10 mouse cellular contexts compared by ENCODE assay signal in genomic region chr2:85163311-85164047, GRCm38 (mm10). TPM values are rescaled to one million over a fixed set of nuclear protein-coding genes. Genes with fewer than 3 reads are reported as not detected.
DNase-seq lines count a peak whose midpoint lies in the region; ATAC-seq and TF ChIP-seq lines count a peak whose summit lies in the region.
"Had no signal": no experiment of that assay in that cellular context is flagged by ENCODE, and none has a peak within 500 bp of the region (broad histone marks: within the 10 kb centered on the region; RNA-seq: fewer than 3 reads in every experiment).

No protein-coding gene starts in this region.

- H3K27ac ChIP-seq in heart, embryonic 12.5 days (ENCODE audit: poor library complexity, severe bottlenecking) = no peak overlapping the region
- H3K27ac ChIP-seq in embryonic facial prominence, embryonic 11.5 days (replicated peaks; ENCODE audit: low read depth, low read length) = no peak overlapping the region
- H3K27ac ChIP-seq in kidney, postnatal 0 days = 0 out of 2 replicates have a peak overlapping the region, but pooled peaks have one; percentile 5
- no peak overlapping the region for H3K27ac ChIP-seq in hindbrain, embryonic 16.5 days (ENCODE audit: low read depth, low read length)
- H3K27ac ChIP-seq: heart, embryonic 13.5 days had no signal

- no peak overlapping the region for H3K9ac ChIP-seq in heart, embryonic 12.5 days
- no peak overlapping the region for H3K9ac ChIP-seq in embryonic facial prominence, embryonic 11.5 days (replicated peaks; ENCODE audit: low read length)
- H3K9ac ChIP-seq in kidney, postnatal 0 days (ENCODE audit: low read depth, low read length) = no peak overlapping the region
- H3K9ac ChIP-seq in hindbrain, embryonic 16.5 days (ENCODE audit: low read depth, low read length) = no peak overlapping the region
- H3K9ac ChIP-seq: heart, embryonic 13.5 days had no signal

- no peaks in the 10 kb centered on the region for H3K9me3 ChIP-seq in heart, embryonic 12.5 days (replicated peaks)
- no peaks in the 10 kb centered on the region for H3K9me3 ChIP-seq in embryonic facial prominence, embryonic 11.5 days (replicated peaks; ENCODE audit: control insufficient read depth, low read length)
- no peaks in the 10 kb centered on the region for H3K9me3 ChIP-seq in kidney, postnatal 0 days (replicated peaks; ENCODE audit: low read length)
- no peaks in the 10 kb centered on the region for H3K9me3 ChIP-seq in hindbrain, embryonic 16.5 days (ENCODE audit: control insufficient read depth, low read length)
- H3K9me3 ChIP-seq: heart, embryonic 13.5 days had no signal

- H3K4me3 ChIP-seq in heart, embryonic 12.5 days = no peak overlapping the region
- no peak overlapping the region for H3K4me3 ChIP-seq in embryonic facial prominence, embryonic 11.5 days (ENCODE audit: low read depth, low read length)
- H3K4me3 ChIP-seq in kidney, postnatal 0 days (replicated peaks; ENCODE audit: low read depth, low read length) = no peak overlapping the region
- no peak overlapping the region for H3K4me3 ChIP-seq in hindbrain, embryonic 16.5 days (ENCODE audit: low read length)
- H3K4me3 ChIP-seq: heart, embryonic 13.5 days had no signal

- DNase-seq in heart, postnatal 25 days (ENCODE audit: low spot score) = no peak
- peak; percentile 33 for DNase-seq in embryonic facial prominence, embryonic 11.5 days (ENCODE audit: low spot score)
- peak; percentile 65 for DNase-seq in kidney, postnatal 0 days (ENCODE audit: low spot score)
- DNase-seq in lung, postnatal 25 days (ENCODE audit: low spot score) = peak; percentile 12

- 0 out of 2 replicates have a peak, but pooled peaks have one; percentile 36 for ATAC-seq in heart, embryonic 12.5 days (ENCODE audit: insufficient number of reproducible peaks, low FRiP score)
- ATAC-seq in embryonic facial prominence, embryonic 11.5 days (replicated peaks; ENCODE audit: insufficient number of reproducible peaks, low FRiP score, low TSS enrichment, low read depth) = 0 out of 2 replicates have a peak, but pooled peaks have one; percentile 25
- no peak; the same call in 1 of the 2 replicates for ATAC-seq in kidney, postnatal 0 days (replicated peaks; ENCODE audit: low FRiP score, low read depth)
- ATAC-seq in CD4-positive, CD25-positive, alpha-beta regulatory T cell, adult 4 months = no peak
- ATAC-seq in megakaryocyte-erythroid progenitor cell, adult 5-6 weeks (replicated peaks; ENCODE audit: low FRiP score, low TSS enrichment, poor library complexity, severe bottlenecking) = no peak
- no peak for ATAC-seq in hindbrain, embryonic 16.5 days

- intact Hi-C loops in heart, postnatal 25 days (cut with DNase I) = no loop called here

- H3K4me1 ChIP-seq in heart, embryonic 12.5 days (replicated peaks) = peaks cover 18% of the 10 kb centered on the region
- no peaks in the 10 kb centered on the region for H3K4me1 ChIP-seq in embryonic facial prominence, embryonic 11.5 days (ENCODE audit: control insufficient read depth, insufficient read depth, low read length)
- no peaks in the 10 kb centered on the region for H3K4me1 ChIP-seq in kidney, postnatal 0 days (replicated peaks; ENCODE audit: insufficient read depth, low read length)
- H3K4me1 ChIP-seq in hindbrain, embryonic 16.5 days (ENCODE audit: control insufficient read depth, insufficient read depth, low read depth, low read length) = peaks cover 6% of the 10 kb centered on the region

- no peaks in the 10 kb centered on the region for H3K36me3 ChIP-seq in heart, embryonic 12.5 days
- no peaks in the 10 kb centered on the region for H3K36me3 ChIP-seq in embryonic facial prominence, embryonic 11.5 days (replicated peaks; ENCODE audit: control insufficient read depth, insufficient read depth, low read depth, low read length)
- H3K36me3 ChIP-seq in kidney, postnatal 0 days (ENCODE audit: insufficient read depth, low read length) = no peaks in the 10 kb centered on the region
- no peaks in the 10 kb centered on the region for H3K36me3 ChIP-seq in hindbrain, embryonic 16.5 days (ENCODE audit: control insufficient read depth, insufficient read depth, low read length)
- H3K36me3 ChIP-seq: heart, embryonic 13.5 days had no signal

- no peak overlapping the region for H3K4me2 ChIP-seq in heart, embryonic 12.5 days
- no peak overlapping the region for H3K4me2 ChIP-seq in embryonic facial prominence, embryonic 11.5 days (ENCODE audit: low read depth, low read length)
- H3K4me2 ChIP-seq in kidney, postnatal 0 days (ENCODE audit: low read length) = no peak overlapping the region
- H3K4me2 ChIP-seq in hindbrain, embryonic 16.5 days (ENCODE audit: low read length) = no peak overlapping the region
- H3K4me2 ChIP-seq: heart, embryonic 13.5 days had no signal

- no peak for TF ChIP-seq CTCF in kidney, postnatal 0 days (IDR thresholded peaks at IDR 0.05; ENCODE audit: low read depth)

- H3K27me3 ChIP-seq in heart, embryonic 12.5 days (replicated peaks) = no peaks in the 10 kb centered on the region
- no peaks in the 10 kb centered on the region for H3K27me3 ChIP-seq in embryonic facial prominence, embryonic 11.5 days (ENCODE audit: control insufficient read depth, insufficient read depth, low read length)
- H3K27me3 ChIP-seq in kidney, postnatal 0 days (ENCODE audit: insufficient read depth, low read length) = no peaks in the 10 kb centered on the region
- H3K27me3 ChIP-seq in hindbrain, embryonic 16.5 days (replicated peaks; ENCODE audit: control insufficient read depth, insufficient read depth, low read length) = no peaks in the 10 kb centered on the region
- H3K27me3 ChIP-seq: heart, embryonic 13.5 days had no signal

- 19% methylated on average over 7 of the region's 7 CpGs for WGBS in heart, embryonic 12.5 days
- WGBS in embryonic facial prominence, embryonic 11.5 days = 18% methylated on average over 7 of the region's 7 CpGs
- 19% methylated on average over 7 of the region's 7 CpGs for WGBS in kidney, postnatal 0 days
- 43% methylated on average over 7 of the region's 7 CpGs for WGBS in hindbrain, embryonic 16.5 days

RNA-seq across cellular contexts. Expression of gene Aplnr, which starts 27.5 kb away (rescaled TPM):
- 8.5 and 8.6 TPM in 2 replicates for polyA plus RNA-seq in heart, embryonic 12.5 days (2016; fragmentation: Nextera tagmentation; extraction: Ambion mirVana)
- 10 to 100 TPM; 48.6 to 54.3 TPM for total RNA-seq in heart, postnatal 25 days (2021)
- 35.6 and 41.0 TPM in 2 replicates for polyA plus RNA-seq in embryonic facial prominence, embryonic 11.5 days (2014; fragmentation: Nextera tagmentation; extraction: Ambion mirVana)
- polyA plus RNA-seq in kidney, postnatal 0 days (2015; fragmentation: Nextera tagmentation; extraction: Ambion mirVana) = 77.7 and 81.3 TPM in 2 replicates
- not detected for polyA plus RNA-seq in CD4-positive, CD25-positive, alpha-beta regulatory T cell, adult 4 months (2017; shearing (Covaris generic))
- not detected in 2 replicates for total RNA-seq in megakaryocyte-erythroid progenitor cell, adult 5-6 weeks (2014; fragmentation: Nextera tagmentation)
- not detected in 2 replicates for total RNA-seq in megakaryocyte-erythroid progenitor cell, adult 5-6 weeks (2017)
- polyA plus RNA-seq in hindbrain, embryonic 16.5 days (2015; fragmentation: Nextera tagmentation; extraction: Ambion mirVana) = 23.9 and 33.7 TPM in 2 replicates

RNA-seq across cellular contexts. Expression of gene Lrrc55, which starts 33.5 kb away (rescaled TPM):
- polyA plus RNA-seq in heart, embryonic 12.5 days (2016; fragmentation: Nextera tagmentation; extraction: Ambion mirVana) = 0.18 and 0.22 TPM in 2 replicates
- total RNA-seq in heart, postnatal 25 days (2021) = 1 to 10 TPM; 1.6 to 2.8 TPM
- 1.0 and 1.4 TPM in 2 replicates for polyA plus RNA-seq in embryonic facial prominence, embryonic 11.5 days (2014; fragmentation: Nextera tagmentation; extraction: Ambion mirVana)
- polyA plus RNA-seq in kidney, postnatal 0 days (2015; fragmentation: Nextera tagmentation; extraction: Ambion mirVana) = 0.47 and 0.84 TPM in 2 replicates
- not detected for polyA plus RNA-seq in CD4-positive, CD25-positive, alpha-beta regulatory T cell, adult 4 months (2017; shearing (Covaris generic))
- not detected in 2 replicates for total RNA-seq in megakaryocyte-erythroid progenitor cell, adult 5-6 weeks (2014; fragmentation: Nextera tagmentation)
- total RNA-seq in megakaryocyte-erythroid progenitor cell, adult 5-6 weeks (2017) = not detected in 2 replicates
- polyA plus RNA-seq in hindbrain, embryonic 16.5 days (2015; fragmentation: Nextera tagmentation; extraction: Ambion mirVana) = 12.7 and 13.2 TPM in 2 replicates
- total RNA-seq: common myeloid progenitor, adult 5-6 weeks had no signal

Comparison
In these comparisons a context has a peak if more than half of its experiments do, and no peak if none do; other contexts are left out.
1. ATAC-seq: peak in heart, embryonic 12.5 days (single experiment) and embryonic facial prominence, embryonic 11.5 days (single experiment); none in kidney, postnatal 0 days (single experiment), CD4-positive, CD25-positive, alpha-beta regulatory T cell, adult 4 months (single experiment), megakaryocyte-erythroid progenitor cell, adult 5-6 weeks (single experiment) and hindbrain, embryonic 16.5 days (single experiment).